Mouse (Mus musculus): ENCODE results near the gene 1110051M20Rik.
A peak's percentile ranks its signal among the peaks of the same experiment; 100 is the strongest.

DNA sequence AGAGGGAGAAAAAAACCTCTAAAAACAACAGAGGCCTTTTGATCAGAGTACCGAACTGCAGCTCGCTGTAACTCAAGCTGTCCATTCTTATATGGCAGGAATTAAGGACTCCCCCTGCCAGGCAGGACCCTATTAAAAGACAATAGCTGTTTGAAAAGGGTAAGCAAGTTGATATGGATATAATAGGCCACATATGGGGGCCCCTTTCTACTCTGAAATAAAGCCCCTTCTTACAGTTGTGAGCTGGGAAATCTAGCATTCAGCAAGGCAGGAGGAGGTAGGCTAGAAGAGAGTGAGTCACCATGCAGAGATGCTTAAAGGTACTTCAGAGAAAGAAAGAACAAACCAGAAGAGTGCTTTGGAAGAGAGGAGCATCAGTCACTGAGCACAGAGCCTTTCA lies 44.8 kb downstream of the 1110051M20Rik start:
- no peak for TF ChIP-seq POLR2A (IDR thresholded peaks at IDR 0.05; ENCODE audit: insufficient read length, low read depth)
- no peak for TF ChIP-seq USF1 (IDR thresholded peaks at IDR 0.05; ENCODE audit: low read depth)
- peak in 2 of 3 experiments; percentile 18 to 52 for TF ChIP-seq MYOD1 (IDR thresholded peaks at IDR 0.05; ENCODE audit: control insufficient read depth in 1 of 3, insufficient read length in 2 of 3, low read depth in 2 of 3)
- TF ChIP-seq MAX (IDR thresholded peaks at IDR 0.05; ENCODE audit: low read depth): no peak
- no peak for TF ChIP-seq REST (IDR thresholded peaks at IDR 0.05; ENCODE audit: insufficient read depth, insufficient read length)
